Mouse (Mus musculus) MEL (cell line): ENCODE data around the gene C1s1. TPM values are rescaled to one million over a fixed set of nuclear protein-coding genes. Genes with fewer than 3 reads are reported as not detected.

ENCODE experiments used
- DNase-seq: peaks from one replicate; pipeline ENCODE4 v3.0.0; 2011; ENCODE audit warnings: low read depth, low spot score
- H3K27ac ChIP-seq: 2 replicates; pipeline ENCODE4 v1.5.1; 2012; ENCODE audit warnings: low read depth, mild to moderate bottlenecking, control low read depth, low read length, moderate library complexity; ENCODE audit not compliant: control insufficient read depth
- H3K27me3 ChIP-seq, 2 experiments: fragments of 150-350 bp in 1 of 2; sonication (generic) in 1 of 2; 2 replicates each; pipeline ENCODE4 v1.6.1; 2012; ENCODE audit warnings: low read length in 2 of 2, mild to moderate bottlenecking in 2 of 2, improper control_type of control experiment in 1 of 2, moderate library complexity in 1 of 2; ENCODE audit not compliant: insufficient read depth in 2 of 2, control insufficient read depth in 1 of 2
- H3K36me3 ChIP-seq, 2 experiments: 2 replicates each; pipeline ENCODE4 v1.6.1; 2012 to 2014; ENCODE audit warnings: low read length in 2 of 2, improper control_type of control experiment in 1 of 2, inconsistent platforms in 1 of 2, mild to moderate bottlenecking in 1 of 2; ENCODE audit not compliant: insufficient read depth in 2 of 2, control insufficient read depth in 1 of 2
- H3K4me1 ChIP-seq, 2 experiments: fragments of 150-350 bp in 1 of 2; sonication (generic) in 1 of 2; 2 replicates each; pipeline ENCODE4 v1.6.1; 2012; ENCODE audit warnings: low read length in 2 of 2, improper control_type of control experiment in 1 of 2, mild to moderate bottlenecking in 1 of 2; ENCODE audit not compliant: insufficient read depth in 2 of 2, control insufficient read depth in 1 of 2
- H3K4me3 ChIP-seq, 2 experiments: fragments of 150-350 bp in 1 of 2; sonication (generic) in 1 of 2; 2 replicates each; pipeline ENCODE4 v1.5.1; 2012; ENCODE audit warnings: low read depth in 2 of 2, low read length in 2 of 2, mild to moderate bottlenecking in 2 of 2, moderate library complexity in 2 of 2, control low read depth in 1 of 2, improper control_type of control experiment in 1 of 2; ENCODE audit not compliant: control insufficient read depth in 1 of 2, insufficient read depth in 1 of 2
- H3K79me2 ChIP-seq: 2 replicates; pipeline ENCODE4 v1.6.1; 2012; ENCODE audit warnings: mild to moderate bottlenecking, low read length, moderate library complexity; ENCODE audit not compliant: control insufficient read depth, poor library complexity, insufficient read depth
- H3K9ac ChIP-seq: 2 replicates; pipeline ENCODE4 v1.6.1; 2012; ENCODE audit warnings: low read depth, mild to moderate bottlenecking, control low read depth, low read length, moderate library complexity; ENCODE audit not compliant: control insufficient read depth, poor library complexity, severe bottlenecking
- H3K9me3 ChIP-seq: fragments of 150-350 bp; sonication (generic); replicated peaks from 2 replicates; pipeline ENCODE4 v1.6.1; 2012; ENCODE audit warnings: mild to moderate bottlenecking, low read length, improper control_type of control experiment, moderate library complexity; ENCODE audit not compliant: insufficient read depth
- BHLHE40 ChIP-seq: IDR thresholded peaks from 2 replicates; pipeline ENCODE4 v1.6.1; 2012; ENCODE audit warnings: low read depth, mild to moderate bottlenecking, inconsistent platforms, low read length, improper control_type of control experiment, borderline replicate concordance
- E2F4 ChIP-seq: IDR thresholded peaks from 2 replicates; pipeline ENCODE4 v1.6.1; 2011; ENCODE audit warnings: low read depth, low read length, improper control_type of control experiment, borderline replicate concordance
- EP300 ChIP-seq, 2 experiments: IDR thresholded peaks; 2 replicates each; pipeline ENCODE4 v1.6.1; 2011; ENCODE audit warnings: improper control_type of control experiment in 2 of 2, low read length in 2 of 2, low read depth in 1 of 2, mild to moderate bottlenecking in 1 of 2
- ETS1 ChIP-seq: IDR thresholded peaks from 2 replicates; pipeline ENCODE4 v1.6.1; 2012; ENCODE audit warnings: low read depth, mild to moderate bottlenecking, inconsistent platforms, low read length, improper control_type of control experiment, moderate library complexity
- KAT2A ChIP-seq: conservative IDR thresholded peaks from 2 replicates; pipeline ENCODE4 v1.6.1; 2012; ENCODE audit warnings: low read depth, low read length, improper control_type of control experiment, inconsistent platforms
- MAZ ChIP-seq: IDR thresholded peaks from 2 replicates; pipeline ENCODE4 v1.6.1; 2012; ENCODE audit warnings: low read depth, mild to moderate bottlenecking, inconsistent platforms, low read length, improper control_type of control experiment
- NRF1 ChIP-seq: IDR thresholded peaks from 2 replicates; pipeline ENCODE4 v1.6.1; 2014; ENCODE audit warnings: low read depth, mild to moderate bottlenecking, inconsistent platforms, low read length, improper control_type of control experiment, moderate library complexity; ENCODE audit not compliant: poor library complexity, insufficient read depth, severe bottlenecking
- POLR2AphosphoS2 ChIP-seq: IDR thresholded peaks from 2 replicates; pipeline ENCODE4 v1.6.1; 2011; ENCODE audit warnings: low read length, improper control_type of control experiment
- RAD21 ChIP-seq: IDR thresholded peaks from 2 replicates; pipeline ENCODE4 v1.6.1; 2011; ENCODE audit warnings: mild to moderate bottlenecking, low read depth, low read length, improper control_type of control experiment
- SIN3A ChIP-seq: IDR thresholded peaks from 2 replicates; pipeline ENCODE4 v1.6.1; 2012; ENCODE audit warnings: low read length, improper control_type of control experiment, inconsistent platforms
- TBP ChIP-seq: IDR thresholded peaks from 2 replicates; pipeline ENCODE4 v1.8.0; 2011; ENCODE audit warnings: low read depth, low read length, improper control_type of control experiment
- ZC3H11A ChIP-seq: IDR thresholded peaks from 2 replicates; pipeline ENCODE4 v1.6.1; 2012; ENCODE audit warnings: low read depth, mild to moderate bottlenecking, inconsistent platforms, low read length, improper control_type of control experiment
- ZKSCAN1 ChIP-seq: IDR thresholded peaks from 2 replicates; pipeline ENCODE4 v1.6.1; 2012; ENCODE audit warnings: low read depth, mild to moderate bottlenecking, inconsistent platforms, low read length, improper control_type of control experiment, moderate library complexity
- ZMIZ1 ChIP-seq: IDR thresholded peaks from 2 replicates; pipeline ENCODE4 v1.6.1; 2012; ENCODE audit warnings: low read depth, mild to moderate bottlenecking, inconsistent platforms, low read length, improper control_type of control experiment, moderate library complexity
- ZNF384 ChIP-seq: IDR thresholded peaks from 2 replicates; pipeline ENCODE4 v1.6.1; 2012; ENCODE audit warnings: low read depth, mild to moderate bottlenecking, inconsistent platforms, low read length, improper control_type of control experiment
- polyA plus RNA-seq, 2 experiments: library from polyadenylated mRNA; stranded (reverse) in 1 of 2; unstranded in 1 of 2; fragments of >175 nt in 1 of 2; fragments of >200 nt in 1 of 2; gene quantifications; 2 replicates each; pipeline versions ENCODE4 v1.2.1 to v1.2.4; 2012; ENCODE audit warnings: low replicate concordance in 2 of 2, low read depth in 1 of 2; ENCODE audit not compliant: insufficient read length in 2 of 2, insufficient read depth in 1 of 2, missing spikeins in 1 of 2
- total RNA-seq: library from RNA; depleted of rRNA; stranded (reverse); fragments of 300-350 nt; gene quantifications from 2 replicates; pipeline ENCODE4 v1.2.3, GENCODE M21; 2012

Gene C1s1
- total and polyA plus RNA-seq, 3 experiments: 0.46 to 1.5 TPM; not detected in 1

- TF ChIP-seq EP300 (IDR thresholded peaks at IDR 0.05; ENCODE audit: low read depth in 1 of 2, low read length in 2 of 2) (no peak), POLR2AphosphoS2 (no peak), ETS1 (peak; percentile 34; the same call in 1 of the 2 replicates), ZMIZ1 (no peak), ZKSCAN1 (no peak), ZC3H11A (peak; percentile 68), BHLHE40 (peak; percentile 83; the same call in 1 of the 2 replicates)
- TF ChIP-seq, all 39 proteins: peak for 17
These were observed 49.2 kb downstream of the C1s1 start, which contains the start of gene C1rl (continued) for GRCm38 (mm10) chr6:124492842-124493561.

GRCm38 (mm10) chr6:124491427-124491826 lies 50.7 kb downstream of the C1s1 start:
- peaks cover 0 to 13% of the 10 kb centered on the region in 2 experiments; a peak in 2 of 4 replicates for H3K36me3 ChIP-seq
- H3K27me3 ChIP-seq: no peaks in the 10 kb centered on the region
- H3K4me1 ChIP-seq: peaks cover 5 to 21% of the 10 kb centered on the region in 2 experiments
- H3K9ac ChIP-seq: no peak overlapping the region
- no peaks in the 10 kb centered on the region for H3K9me3 ChIP-seq
- DNase-seq: no peak
- H3K4me3 ChIP-seq: no peak overlapping the region
- no peaks in the 10 kb centered on the region for H3K79me2 ChIP-seq
- TF ChIP-seq SIN3A (no peak), TBP (no peak), ETS1 (no peak), MAZ (no peak), RAD21 (no peak), NRF1 (no peak), KAT2A (no peak)
- TF ChIP-seq, all 39 proteins: peak for 0
- H3K27ac ChIP-seq: no peak overlapping the region

GRCm38 (mm10) chr6:124488952-124489351 lies 53.2 kb downstream of the C1s1 start:
- no peaks in the 10 kb centered on the region for H3K79me2 ChIP-seq
- no peak overlapping the region for H3K4me3 ChIP-seq
- peaks cover 0 to 13% of the 10 kb centered on the region in 2 experiments; a peak in 2 of 4 replicates for H3K36me3 ChIP-seq
- H3K4me1 ChIP-seq: peaks cover 5 to 21% of the 10 kb centered on the region in 2 experiments
- H3K9ac ChIP-seq: no peak overlapping the region
- TF ChIP-seq ZNF384: peak; percentile 65
- TF ChIP-seq E2F4: no peak
- H3K27ac ChIP-seq: no peak overlapping the region
- no peaks in the 10 kb centered on the region for H3K27me3 ChIP-seq
- H3K9me3 ChIP-seq: no peaks in the 10 kb centered on the region
- DNase-seq: no peak
